Mouse (Mus musculus): ENCODE data around the gene Sv2a.
"Not testable (repeated sequence)": the region's sequence is repeated elsewhere in the genome, so short reads cannot be mapped to it uniquely, and the experiment has no call there.

The Sv2a gene

GRCm38 (mm10) chr3:96174042-96174441 lies 6.9 kb upstream of the Sv2a start:
- not testable (repeated sequence) for DNase-seq (ENCODE audit: low spot score)

GRCm38 (mm10) chr3:96175251-96175650 lies 5.7 kb upstream of the Sv2a start:
- no peak for DNase-seq (ENCODE audit: low spot score)

- no peak for DNase-seq (ENCODE audit: low spot score)
These were observed 2.5 kb upstream of the Sv2a start for GRCm38 (mm10) chr3:96178427-96178826.

- no peak for DNase-seq (ENCODE audit: low spot score)
These were observed 2.0 kb upstream of the Sv2a start for GRCm38 (mm10) chr3:96178902-96179301.

GRCm38 (mm10) chr3:96179531-96179930 lies 1.4 kb upstream of the Sv2a start:
- DNase-seq (ENCODE audit: low spot score), result no peak

GRCm38 (mm10) chr3:96181510-96182381 lies 795 bp downstream of the Sv2a start:
- DNase-seq (ENCODE audit: low spot score), result peak; percentile 9

GRCm38 (mm10) chr3:96182382-96182776 lies 1.4 kb downstream of the Sv2a start:
- peak; percentile 5 for DNase-seq (ENCODE audit: low spot score)

- no peak for DNase-seq (ENCODE audit: low spot score)
These were observed 12.0 kb downstream of the Sv2a start for GRCm38 (mm10) chr3:96192977-96193376.

GRCm38 (mm10) chr3:96194966-96195365 lies 14.0 kb downstream of the Sv2a start:
- DNase-seq (ENCODE audit: low spot score), result no peak

GRCm38 (mm10) chr3:96195616-96196313 lies 14.8 kb downstream of the Sv2a start:
- DNase-seq (ENCODE audit: low spot score), result no peak

GRCm38 (mm10) chr3:96196437-96197128 lies 15.6 kb downstream of the Sv2a start:
- DNase-seq (ENCODE audit: low spot score), result peak; percentile 12

- DNase-seq (ENCODE audit: low spot score), result peak; percentile 95
These were observed 16.3 kb downstream of the Sv2a start for GRCm38 (mm10) chr3:96197129-96197749.

GRCm38 (mm10) chr3:96198181-96198580 lies 17.2 kb downstream of the Sv2a start:
- DNase-seq (ENCODE audit: low spot score), result peak; percentile 55

GRCm38 (mm10) chr3:96198601-96199251 lies 17.8 kb downstream of the Sv2a start:
- DNase-seq (ENCODE audit: low spot score), result not testable (repeated sequence)

- no peak for DNase-seq (ENCODE audit: low spot score)
These were observed 18.8 kb downstream of the Sv2a start for GRCm38 (mm10) chr3:96199731-96200130.

- DNase-seq (ENCODE audit: low spot score), result no peak
These were observed 26.9 kb downstream of the Sv2a start for GRCm38 (mm10) chr3:96207819-96208218.

GRCm38 (mm10) chr3:96209242-96209641 lies 28.3 kb downstream of the Sv2a start:
- peak; percentile 46 for DNase-seq (ENCODE audit: low spot score)

- peak; percentile 72 for DNase-seq (ENCODE audit: low spot score)
These were observed 38.3 kb downstream of the Sv2a start for GRCm38 (mm10) chr3:96219191-96219641.

GRCm38 (mm10) chr3:96219661-96220130 lies 38.7 kb downstream of the Sv2a start, which contains the start of the genes Bola1 and Hist2h2ab:
Gene Bola1, minus strand, starts transcription at chr3:96219709.
Gene Hist2h2ab, plus strand, starts transcription at chr3:96219865.
- peak; percentile 91 for DNase-seq (ENCODE audit: low spot score)

GRCm38 (mm10) chr3:96220131-96220764 lies 39.3 kb downstream of the Sv2a start:
- DNase-seq (ENCODE audit: low spot score), result peak; percentile 75

Measured in embryo, embryonic 10.5 days (tissue).